Mouse (Mus musculus) myocyte (in vitro differentiated cells): ENCODE measurements around the gene Hcrt. TPM values are rescaled to one million over a fixed set of nuclear protein-coding genes. Genes with fewer than 3 reads are reported as not detected.

Experiments
- H3K27me3 ChIP-seq: one replicate; pipeline ENCODE4 v1.6.1; 2011; ENCODE audit not compliant: control insufficient read depth, insufficient read depth, insufficient read length
- H3K36me3 ChIP-seq: one replicate; pipeline ENCODE4 v1.6.1; 2011; ENCODE audit not compliant: control insufficient read depth, insufficient read depth
- H3K4me2 ChIP-seq: one replicate; pipeline ENCODE4 v1.6.1; 2011; ENCODE audit warnings: low read depth, control low read depth
- H3K4me3 ChIP-seq: one replicate; pipeline ENCODE4 v1.5.1; 2011; ENCODE audit warnings: mild to moderate bottlenecking, control low read depth, moderate library complexity
- H3K79me2 ChIP-seq: one replicate; pipeline ENCODE4 v1.6.1; 2011; ENCODE audit not compliant: control insufficient read depth, insufficient read depth
- H3ac ChIP-seq: one replicate; pipeline ENCODE4 v1.6.1; 2011; ENCODE audit not compliant: control insufficient read depth, insufficient read length
- CEBPB ChIP-seq: IDR thresholded peaks from 2 replicates; pipeline ENCODE4 v1.6.1; 2011; ENCODE audit warnings: mild to moderate bottlenecking, moderate library complexity; ENCODE audit not compliant: poor library complexity, insufficient read depth, severe bottlenecking
- E2F4 ChIP-seq: IDR thresholded peaks from one replicate; pipeline ENCODE4 v1.6.1; 2011; ENCODE audit warnings: mild to moderate bottlenecking, control low read depth, moderate library complexity; ENCODE audit not compliant: insufficient read depth
- MAX ChIP-seq: IDR thresholded peaks from one replicate; pipeline ENCODE4 v1.6.1; 2011; ENCODE audit warnings: low read depth, mild to moderate bottlenecking, control low read depth
- MYOD1 ChIP-seq, 3 experiments: IDR thresholded peaks; one replicate each; pipeline ENCODE4 v1.6.1; 2011; ENCODE audit warnings: control low read depth in 2 of 3, low read depth in 2 of 3, mild to moderate bottlenecking in 2 of 3, moderate library complexity in 1 of 3; ENCODE audit not compliant: insufficient read length in 2 of 3, control insufficient read depth in 1 of 3
- MYOG ChIP-seq, 3 experiments: IDR thresholded peaks; one replicate each; pipeline ENCODE4 v1.6.1; 2011; ENCODE audit warnings: control low read depth in 2 of 3, low read depth in 2 of 3, mild to moderate bottlenecking in 2 of 3; ENCODE audit not compliant: insufficient read length in 2 of 3, control insufficient read depth in 1 of 3, insufficient read depth in 1 of 3
- POLR2A ChIP-seq: IDR thresholded peaks from one replicate; pipeline ENCODE4 v1.6.1; 2011; ENCODE audit warnings: low read depth, mild to moderate bottlenecking, control low read depth, moderate library complexity; ENCODE audit not compliant: insufficient read length
- POLR2AphosphoS2 ChIP-seq: IDR thresholded peaks from one replicate; pipeline ENCODE4 v1.6.1; 2011; ENCODE audit warnings: low read depth, control low read depth; ENCODE audit not compliant: insufficient read length
- REST ChIP-seq: IDR thresholded peaks from one replicate; pipeline ENCODE4 v1.6.1; 2011; ENCODE audit warnings: mild to moderate bottlenecking, control low read depth, moderate library complexity; ENCODE audit not compliant: insufficient read depth, insufficient read length
- SRF ChIP-seq: IDR thresholded peaks from one replicate; pipeline ENCODE4 v1.6.1; 2011; ENCODE audit warnings: low read depth; ENCODE audit not compliant: control insufficient read depth, insufficient read length
- TCF12 ChIP-seq: IDR thresholded peaks from one replicate; pipeline ENCODE4 v1.6.1; 2011; ENCODE audit warnings: mild to moderate bottlenecking, control low read depth; ENCODE audit not compliant: poor library complexity, insufficient read depth, severe bottlenecking
- TCF3 ChIP-seq: IDR thresholded peaks from one replicate; pipeline ENCODE4 v1.6.1; 2011; ENCODE audit warnings: low read depth, control low read depth; ENCODE audit not compliant: insufficient read length
- USF1 ChIP-seq: IDR thresholded peaks from one replicate; pipeline ENCODE4 v1.6.1; 2011; ENCODE audit warnings: low read depth, mild to moderate bottlenecking, control low read depth, moderate library complexity
- polyA plus RNA-seq: library from polyadenylated mRNA; unstranded; fragments of >200 nt; fragmentation: generic; extraction: Trizol; gene quantifications from one replicate; pipeline ENCODE4 v1.2.1, GENCODE M21; 2012; ENCODE audit warnings: missing spikeins

Gene Hcrt
- polyA plus RNA-seq, 1 experiment: not detected

DNA sequence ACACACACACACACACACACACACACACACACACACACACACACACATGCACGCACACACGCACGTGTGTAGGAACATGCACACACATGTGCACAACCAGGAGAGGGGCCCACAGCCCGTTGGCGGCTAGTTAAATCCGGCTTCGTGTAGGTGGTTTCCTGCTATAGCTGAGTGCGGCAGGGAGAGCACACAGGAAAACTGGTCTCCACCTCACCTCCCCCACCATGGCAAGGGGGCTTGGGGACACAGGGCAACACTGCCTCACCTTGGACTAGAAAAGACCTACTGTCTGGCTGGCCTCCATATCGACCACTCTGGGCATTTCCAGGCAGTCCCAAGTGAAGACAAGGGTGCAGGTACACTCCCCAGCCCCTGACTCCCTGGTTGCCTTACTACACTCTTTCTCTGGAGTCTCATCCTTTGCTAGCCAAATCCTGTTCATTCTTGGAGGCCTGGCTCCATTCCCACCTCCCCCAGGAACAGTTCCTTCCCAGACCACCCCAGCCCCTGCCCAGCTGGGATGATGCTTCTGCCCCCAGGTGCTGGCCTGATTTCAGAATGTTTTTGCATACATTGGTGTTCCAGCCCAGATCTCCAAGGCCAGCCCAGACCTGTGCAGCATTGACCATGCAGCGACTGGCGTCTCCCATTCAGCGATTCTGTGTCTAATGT lies 8.6 kb downstream of the Hcrt start:
- H3K27me3 ChIP-seq: peaks cover 81% of the 10 kb centered on the region

DNA sequence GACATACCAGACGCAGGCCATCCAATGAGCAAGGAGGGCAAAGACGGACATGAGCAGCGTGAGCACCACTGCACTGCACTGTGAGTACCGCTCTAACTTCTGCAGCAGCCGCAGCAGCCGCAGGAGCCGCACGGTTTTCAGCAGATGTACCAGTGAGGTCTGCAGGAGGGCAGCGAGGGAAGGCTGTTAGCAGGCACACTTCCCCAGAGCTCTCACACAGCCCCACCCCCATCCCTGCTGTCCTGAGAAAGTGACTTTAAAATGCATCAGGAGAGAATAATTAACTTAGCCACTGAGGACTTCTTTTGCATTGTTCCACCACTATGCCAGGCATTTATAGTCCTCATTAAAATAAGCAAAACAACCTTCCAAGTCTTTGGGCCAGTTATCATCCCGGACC lies 10.4 kb downstream of the Hcrt start:
- Histone ChIP-seq H3K79me2 (no peaks in the 10 kb centered on the region), H3K27me3 (peaks cover 88% of the 10 kb centered on the region), H3K4me3 (no peak overlapping the region), H3K4me2 (no peak overlapping the region), H3ac (no peak overlapping the region), H3K36me3 (no peaks in the 10 kb centered on the region)
- TF ChIP-seq E2F4: no peak
- no peak for TF ChIP-seq USF1
- no peak for TF ChIP-seq TCF12
- no peak for TF ChIP-seq CEBPB
- no peak for TF ChIP-seq SRF
- no peak for TF ChIP-seq REST
- TF ChIP-seq MAX: no peak
- no peak for TF ChIP-seq TCF3
- TF ChIP-seq MYOD1 (IDR thresholded peaks at IDR 0.05; ENCODE audit: control insufficient read depth in 1 of 3, insufficient read length in 2 of 3, low read depth in 2 of 3): no peak
- no peak for TF ChIP-seq POLR2A
- TF ChIP-seq MYOG (IDR thresholded peaks at IDR 0.05; ENCODE audit: control insufficient read depth in 1 of 3, insufficient read depth in 1 of 3, insufficient read length in 2 of 3, low read depth in 2 of 3): no peak
- no peak for TF ChIP-seq POLR2AphosphoS2

More for the DNA sequence above, 8.6 kb downstream of the Hcrt start:
- H3ac ChIP-seq: no peak overlapping the region
- H3K4me3 ChIP-seq: no peak overlapping the region
- TF ChIP-seq SRF (no peak), REST (no peak), MYOD1 (IDR thresholded peaks at IDR 0.05; ENCODE audit: control insufficient read depth in 1 of 3, insufficient read length in 2 of 3, low read depth in 2 of 3) (no peak), USF1 (no peak), MAX (no peak), POLR2AphosphoS2 (no peak), TCF3 (no peak), TCF12 (no peak)
- H3K36me3 ChIP-seq: no peaks in the 10 kb centered on the region
- no peak overlapping the region for H3K4me2 ChIP-seq
- H3K79me2 ChIP-seq: no peaks in the 10 kb centered on the region

DNA sequence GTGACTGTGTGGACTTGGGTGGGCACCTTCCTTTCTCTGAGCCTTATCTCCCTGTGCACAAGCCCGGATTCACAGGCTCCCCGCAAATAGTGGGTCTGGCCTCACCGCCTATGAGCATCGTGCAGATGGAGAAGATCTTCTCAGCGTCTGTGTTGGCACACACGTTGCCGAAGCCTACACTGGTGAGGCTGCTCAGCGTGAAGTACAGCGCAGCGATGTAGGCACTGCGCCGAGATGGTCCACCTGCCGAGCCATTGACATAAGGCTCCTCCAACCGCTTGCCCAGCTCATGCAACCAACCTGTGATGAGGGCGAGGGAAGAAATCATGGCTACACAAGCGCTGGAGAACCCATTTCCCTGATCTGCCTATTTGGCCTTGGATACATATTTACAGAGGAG lies 12.6 kb downstream of the Hcrt start:
- Histone ChIP-seq H3ac (no peak overlapping the region), H3K27me3 (peaks cover 83% of the 10 kb centered on the region), H3K4me2 (no peak overlapping the region)

DNA sequence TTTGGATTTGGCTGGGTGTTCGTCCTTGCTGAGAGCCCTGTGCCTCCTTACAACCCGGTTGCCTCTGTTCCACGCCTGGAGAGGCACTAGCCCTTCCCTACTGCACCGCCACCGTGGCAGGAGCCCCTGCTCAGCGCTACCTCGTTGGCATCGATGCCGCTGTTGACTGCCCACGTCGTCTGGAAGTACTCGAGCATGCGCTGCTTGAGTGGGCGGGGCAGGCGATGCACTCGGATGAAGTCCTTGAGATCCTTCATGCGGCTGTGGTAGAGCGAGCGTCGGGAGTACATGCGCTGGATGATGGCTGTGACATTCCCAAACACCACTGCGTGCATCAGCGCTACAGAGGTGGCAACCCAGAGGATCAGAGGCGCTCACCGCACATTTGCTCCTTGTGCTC lies 13.3 kb downstream of the Hcrt start:
- Histone ChIP-seq H3K4me3 (no peak overlapping the region), H3K79me2 (no peaks in the 10 kb centered on the region), H3ac (no peak overlapping the region), H3K4me2 (no peak overlapping the region), H3K36me3 (no peaks in the 10 kb centered on the region), H3K27me3 (peaks cover 77% of the 10 kb centered on the region)
- TF ChIP-seq E2F4 (no peak), USF1 (no peak), POLR2AphosphoS2 (no peak), SRF (no peak), MYOD1 (IDR thresholded peaks at IDR 0.05; ENCODE audit: control insufficient read depth in 1 of 3, insufficient read length in 2 of 3, low read depth in 2 of 3) (no peak), TCF12 (no peak), POLR2A (no peak)

More for the DNA sequence above, 12.6 kb downstream of the Hcrt start:
- Histone ChIP-seq H3K4me3 (no peak overlapping the region), H3K79me2 (no peaks in the 10 kb centered on the region), H3K36me3 (no peaks in the 10 kb centered on the region)
- TF ChIP-seq POLR2A: no peak
- no peak for TF ChIP-seq CEBPB
- no peak for TF ChIP-seq MYOG (IDR thresholded peaks at IDR 0.05; ENCODE audit: control insufficient read depth in 1 of 3, insufficient read depth in 1 of 3, insufficient read length in 2 of 3, low read depth in 2 of 3)
- no peak for TF ChIP-seq USF1
- no peak for TF ChIP-seq TCF3

DNA sequence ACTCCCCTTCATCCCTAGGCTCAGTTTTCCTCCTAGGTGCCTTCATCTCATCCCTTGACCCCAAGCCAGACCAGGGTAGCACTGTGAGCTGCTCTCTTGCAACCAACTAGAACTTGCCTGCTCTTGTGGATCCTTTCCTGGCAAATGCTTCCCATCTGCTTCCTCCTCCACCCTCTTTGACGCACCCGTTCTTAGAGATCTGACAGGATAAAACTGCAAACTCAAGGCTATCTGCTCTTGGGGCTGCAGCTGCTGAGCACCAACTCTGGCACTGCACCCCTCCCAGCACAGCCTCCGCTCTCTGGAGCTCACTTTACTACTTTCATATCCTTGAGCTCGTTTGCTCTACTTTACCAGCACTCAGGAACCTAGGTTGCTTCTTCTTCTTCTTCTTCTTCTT lies 14.1 kb downstream of the Hcrt start:
- peaks cover 69% of the 10 kb centered on the region for H3K27me3 ChIP-seq

More for the DNA sequence above, 14.1 kb downstream of the Hcrt start:
- TF ChIP-seq MYOD1 (IDR thresholded peaks at IDR 0.05; ENCODE audit: control insufficient read depth in 1 of 3, insufficient read length in 2 of 3, low read depth in 2 of 3): no peak
- TF ChIP-seq MYOG (IDR thresholded peaks at IDR 0.05; ENCODE audit: control insufficient read depth in 1 of 3, insufficient read depth in 1 of 3, insufficient read length in 2 of 3, low read depth in 2 of 3): no peak
- no peak for TF ChIP-seq USF1
- no peak for TF ChIP-seq TCF3
- TF ChIP-seq TCF12: no peak
- TF ChIP-seq REST: no peak
- TF ChIP-seq CEBPB: no peak
- Histone ChIP-seq H3K4me2 (no peak overlapping the region), H3ac (no peak overlapping the region), H3K4me3 (no peak overlapping the region), H3K36me3 (no peaks in the 10 kb centered on the region), H3K79me2 (no peaks in the 10 kb centered on the region)
